Mouse (Mus musculus) natural killer cell, adult 2 months (primary cell): ENCODE results near the gene Ankrd36.
A peak's percentile ranks its signal among the peaks of the same experiment; 100 is the strongest.

Experiments used
- DNase-seq, 2 experiments: peaks; one replicate each; pipeline ENCODE4 v3.0.0; 2022; ENCODE audit warnings: low spot score in 2 of 2

Ankrd36 gene

DNA sequence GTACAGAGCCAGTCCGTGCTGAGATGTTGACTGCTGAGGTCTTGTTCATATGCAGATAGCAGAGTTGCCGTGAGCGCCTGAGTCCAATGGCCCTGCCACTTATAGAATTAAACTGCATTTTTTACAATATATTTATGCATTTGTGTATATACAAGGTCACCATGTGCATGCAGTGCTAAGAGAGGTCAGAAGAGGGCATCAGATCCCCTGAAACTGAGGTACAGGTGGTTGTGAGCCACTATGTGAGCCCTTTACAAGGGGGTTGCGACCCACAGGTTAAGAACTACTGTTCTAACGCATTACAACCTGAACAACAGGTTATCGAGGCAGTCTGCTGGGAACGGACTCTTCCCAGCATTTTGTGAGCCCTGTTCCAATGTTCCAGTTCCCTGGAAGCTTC lies 80.8 kb downstream of the Ankrd36 start:
- DNase-seq = no peak

DNA sequence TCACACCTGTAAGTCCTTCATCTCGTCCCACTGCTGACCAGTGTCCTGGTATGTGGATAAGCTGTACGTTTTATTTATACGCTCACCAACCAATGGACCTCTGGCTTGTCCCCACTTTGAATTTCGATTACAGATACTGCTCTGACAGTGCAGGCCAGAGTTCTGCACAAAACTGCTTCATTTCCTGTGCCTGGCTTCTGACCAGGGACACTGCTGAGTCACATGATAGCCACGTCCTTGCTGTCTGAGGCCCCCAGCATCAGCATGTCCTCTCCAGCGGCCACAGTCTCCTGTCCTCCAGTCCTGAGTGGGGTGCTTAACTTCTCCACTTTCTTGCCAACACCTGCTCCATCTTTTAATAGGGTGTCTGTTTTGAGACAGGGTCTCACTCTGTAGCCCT lies 113.1 kb downstream of the Ankrd36 start:
- peak in 1 of 2 experiments; percentile 13 for DNase-seq

- no peak for DNase-seq
Measured at GRCm38 (mm10) chr11:5684283-5684682, 114.8 kb downstream of the Ankrd36 start.

DNA sequence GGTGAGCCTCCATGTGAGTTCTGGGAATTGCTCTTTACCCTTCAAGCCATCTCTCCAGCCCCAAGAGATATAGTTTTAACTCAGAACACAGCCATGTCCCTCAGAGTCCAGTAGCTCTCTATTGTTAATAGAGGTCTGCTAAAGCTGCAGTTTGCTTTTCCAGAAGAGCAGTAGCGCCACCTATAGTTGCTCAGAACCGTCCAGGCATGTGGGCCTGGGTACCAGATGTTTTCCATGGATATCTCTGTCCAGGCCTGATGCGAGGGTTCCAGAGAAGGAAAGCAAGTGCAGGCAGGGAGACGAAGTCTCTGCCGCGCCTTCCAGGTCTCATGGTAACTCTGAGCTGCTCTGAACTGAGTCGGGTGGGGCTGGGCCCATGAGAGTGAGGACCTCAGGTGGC lies 122.3 kb downstream of the Ankrd36 start:
- DNase-seq = no peak

DNA sequence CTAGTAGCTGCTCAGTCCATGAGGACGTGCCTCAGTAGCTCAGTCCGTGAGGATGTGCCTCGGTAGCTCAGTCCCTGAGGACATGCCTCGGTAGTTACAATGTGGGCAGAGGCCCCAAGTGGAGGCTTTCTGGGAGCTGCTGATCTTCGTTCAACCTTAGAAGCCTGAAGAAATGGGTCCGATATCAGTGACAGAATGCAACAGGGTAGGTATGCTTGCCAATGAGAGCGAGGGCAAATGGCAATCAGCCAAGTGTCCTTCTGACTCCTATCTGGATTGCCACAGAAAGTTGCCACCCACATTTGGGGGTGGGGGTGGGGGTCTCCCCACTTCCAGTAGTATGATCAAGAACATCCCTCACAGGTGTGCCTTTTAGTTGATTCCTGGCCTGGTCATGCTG lies 131.3 kb downstream of the Ankrd36 start:
- no peak for DNase-seq

- no peak for DNase-seq
Measured at GRCm38 (mm10) chr11:5701300-5701699, 131.8 kb downstream of the Ankrd36 start.

DNA sequence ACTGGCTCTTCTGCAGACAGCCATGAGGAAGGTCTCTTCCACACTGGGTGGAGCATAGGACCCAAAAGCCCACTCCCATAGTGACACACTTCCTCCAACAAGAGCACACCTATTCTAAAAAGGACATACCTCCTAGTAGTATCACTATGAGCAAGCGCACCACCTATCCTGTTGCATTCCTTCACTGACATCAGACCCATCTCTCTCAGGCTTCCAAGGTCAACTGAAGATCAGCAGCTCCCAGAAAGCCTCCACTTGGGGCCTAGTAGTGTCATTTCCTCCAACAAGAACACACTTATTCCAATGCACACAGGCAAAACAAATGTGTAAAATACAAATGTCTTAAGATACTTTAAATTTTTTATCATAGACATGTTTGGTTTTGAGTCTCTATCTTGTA lies 132.3 kb downstream of the Ankrd36 start:
- DNase-seq = no peak

- DNase-seq = no peak
Measured at GRCm38 (mm10) chr11:5702271-5702956, 132.9 kb downstream of the Ankrd36 start.

DNA sequence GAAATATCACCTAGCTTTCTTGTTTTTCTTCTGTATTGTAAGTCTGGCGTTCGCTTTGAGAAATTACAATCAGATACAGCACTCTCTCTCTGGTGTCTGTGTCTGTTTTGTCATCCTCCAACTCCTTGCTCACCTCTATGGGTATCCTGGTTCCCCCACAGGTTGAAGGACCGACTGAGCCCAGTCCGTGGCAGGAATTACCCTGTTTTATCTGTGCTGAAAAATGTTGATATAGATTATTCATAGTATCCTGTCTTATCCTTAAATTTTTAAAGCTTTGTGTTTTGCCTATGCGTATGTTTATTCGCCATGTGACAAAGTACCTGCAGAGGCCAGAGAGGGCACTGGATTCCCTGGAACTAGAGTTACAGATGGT lies 133.5 kb downstream of the Ankrd36 start:
- DNase-seq = no peak

DNA sequence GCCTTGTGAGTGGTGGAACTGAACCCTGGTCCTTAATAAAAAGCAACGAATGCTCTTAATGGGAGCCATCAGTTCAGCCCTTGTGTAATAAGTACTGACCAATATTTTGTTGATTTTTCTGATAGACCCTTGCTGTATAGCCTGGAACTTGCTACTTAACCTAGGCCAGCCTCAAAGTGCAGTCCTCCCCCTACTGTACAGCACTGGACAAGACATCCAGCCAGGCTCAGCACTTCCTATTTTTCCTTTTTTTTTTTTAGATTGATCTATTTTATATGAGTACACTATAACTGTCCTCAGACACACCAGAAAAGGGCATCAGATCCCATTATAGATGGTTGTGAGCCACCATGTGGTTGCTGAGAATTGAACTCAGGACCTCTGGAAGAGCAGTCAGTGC lies 133.9 kb downstream of the Ankrd36 start:
- no peak for DNase-seq

DNA sequence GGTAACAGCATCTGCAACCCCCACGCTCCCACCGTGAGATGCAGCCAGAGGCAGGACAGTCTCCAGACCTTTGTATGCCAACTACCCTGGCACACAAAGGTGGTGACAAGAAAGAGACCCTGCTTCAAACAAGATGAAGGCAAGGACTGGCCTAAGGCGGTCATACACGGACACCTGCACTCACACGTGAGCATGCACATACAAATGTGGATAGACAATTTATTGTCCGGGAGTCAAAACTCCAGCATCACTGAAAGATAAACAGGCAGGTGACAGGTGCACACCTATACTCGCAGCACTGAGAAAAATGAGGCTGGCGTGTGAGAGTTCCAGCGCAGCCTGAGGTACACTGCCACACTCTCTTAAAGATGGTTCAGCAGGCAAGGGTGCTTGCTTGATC lies 136.5 kb downstream of the Ankrd36 start:
- no peak for DNase-seq

DNA sequence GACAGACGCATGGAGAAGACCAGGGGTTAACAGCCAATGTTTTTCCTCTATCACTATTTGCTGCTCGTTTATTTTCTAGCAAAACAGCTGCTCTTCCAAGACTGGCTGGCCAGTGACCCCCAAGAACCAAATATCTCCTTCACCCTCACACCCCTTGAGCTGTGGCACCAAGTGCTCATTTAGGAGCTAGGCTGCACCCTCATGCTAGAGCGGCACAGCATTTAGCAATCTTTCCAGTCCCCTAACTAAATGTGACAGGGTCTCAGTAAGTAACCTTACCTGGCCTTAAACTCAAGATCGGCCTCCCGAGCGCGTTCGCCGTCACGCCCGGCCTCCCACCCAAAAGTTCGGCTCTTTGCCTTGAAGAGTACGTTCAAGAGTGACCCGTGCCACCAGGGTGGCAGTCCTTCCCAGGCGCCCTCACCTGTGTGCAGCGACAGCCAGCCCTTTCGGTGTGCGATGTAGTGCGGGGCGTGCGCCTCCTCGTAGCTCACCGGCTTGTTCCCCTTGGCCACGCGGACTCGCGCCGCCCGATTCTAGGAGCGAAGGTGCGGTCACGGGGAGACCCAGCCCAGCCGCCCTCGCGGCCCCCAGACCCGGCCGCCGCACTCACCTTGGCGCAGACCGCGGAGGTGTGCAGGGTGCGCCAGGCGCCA lies 137.5 kb downstream of the Ankrd36 start:
- DNase-seq = peak; percentile 29 to 38

GRCm38 (mm10) chr11:5707530-5708353 lies 138.3 kb downstream of the Ankrd36 start:
- DNase-seq = peak; percentile 82 to 88

GRCm38 (mm10) chr11:5715179-5715578 lies 145.7 kb downstream of the Ankrd36 start:
- DNase-seq = no peak

- no peak for DNase-seq
Measured at GRCm38 (mm10) chr11:5715630-5716105, 146.2 kb downstream of the Ankrd36 start, which contains the start of gene Mrps24. Mrps24 (minus strand) TSS chr11:5715680.

DNA sequence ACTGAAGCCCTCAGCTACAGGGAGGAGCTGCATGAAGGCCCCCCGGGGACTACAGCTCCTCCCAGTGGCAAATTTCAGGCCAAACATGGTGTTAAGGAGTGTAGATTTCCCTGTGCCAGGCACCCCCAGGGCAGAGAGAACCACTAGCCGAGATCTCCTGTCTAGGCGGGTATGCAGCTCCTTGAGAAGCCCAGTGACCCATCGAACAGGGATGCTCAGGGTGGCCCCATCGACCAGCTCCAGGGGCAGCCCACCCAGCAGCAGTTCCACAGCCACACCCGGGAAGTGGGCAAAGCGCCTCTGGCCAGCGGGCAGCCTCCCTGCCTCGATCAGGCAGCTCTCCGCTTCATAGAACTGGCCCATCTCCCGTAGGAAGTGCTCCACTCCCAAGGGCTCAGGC lies 146.8 kb downstream of the Ankrd36 start:
- DNase-seq = no peak

- DNase-seq = no peak
Measured at GRCm38 (mm10) chr11:5716938-5717705, 147.6 kb downstream of the Ankrd36 start.

GRCm38 (mm10) chr11:5718611-5719354 lies 149.3 kb downstream of the Ankrd36 start:
- DNase-seq = no peak

GRCm38 (mm10) chr11:5729582-5729981 lies 160.1 kb downstream of the Ankrd36 start:
- DNase-seq = no peak

DNA sequence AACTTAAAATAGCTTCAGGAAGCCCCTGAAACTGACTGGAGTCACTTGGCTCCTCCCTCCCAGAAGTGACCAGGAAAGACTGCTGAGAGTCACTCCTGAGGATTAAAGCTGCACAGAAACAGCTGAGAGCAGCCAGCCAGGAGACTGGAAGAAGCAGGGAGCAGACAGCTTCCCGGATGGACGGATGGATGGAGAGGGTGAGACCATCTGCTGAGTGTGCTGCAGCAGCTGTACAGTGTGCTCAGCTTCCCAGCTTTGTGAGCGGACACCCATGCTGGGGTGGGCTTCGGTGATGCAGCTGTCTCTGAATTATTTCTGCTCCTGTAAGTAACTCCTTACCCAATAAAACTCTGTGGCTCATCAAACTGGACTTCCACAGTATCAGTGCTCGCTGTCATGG lies 162.9 kb downstream of the Ankrd36 start:
- no peak for DNase-seq

DNA sequence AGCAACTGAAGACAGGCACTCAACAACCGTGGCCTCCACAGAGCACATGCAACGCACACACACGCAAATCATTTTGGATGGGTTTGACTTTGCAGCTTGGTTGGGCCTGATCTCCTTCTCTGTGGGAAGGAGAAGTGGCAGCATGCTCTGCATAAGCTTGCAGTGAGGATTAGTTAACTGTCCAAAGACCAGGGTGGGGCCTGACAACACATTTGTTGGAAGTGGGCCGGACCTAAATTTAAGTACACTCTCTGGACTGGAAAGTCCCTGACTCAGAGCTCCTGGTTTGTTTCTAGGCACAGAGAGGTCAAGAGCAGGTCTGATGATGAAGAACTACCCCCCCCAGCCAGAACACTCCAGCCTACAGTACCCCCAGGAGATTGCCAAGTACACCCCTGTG lies 164.8 kb downstream of the Ankrd36 start:
- no peak for DNase-seq
